Mouse (Mus musculus) embryonic facial prominence, embryonic 14.5 days (tissue): ENCODE results near the gene Adamts7. TPM values are rescaled to one million over a fixed set of nuclear protein-coding genes. Genes with fewer than 3 reads are reported as not detected.

ENCODE experiments used
- ATAC-seq: fragments of 200-750 bp; cut with Nextera tagmentation; 2 replicates; pipeline ENCODE4 v1.8.0; 2017; ENCODE audit warnings: low read depth, moderate number of reproducible peaks, moderate TSS enrichment
- DNase-seq: peaks from one replicate; pipeline ENCODE4 v3.0.0-alpha.2; 2015; ENCODE audit warnings: low spot score
- H3K27ac ChIP-seq: fragments of 300-500 bp; sonication (generic); replicated peaks from 2 replicates; pipeline ENCODE4 v1.5.1; 2014; ENCODE audit warnings: low read depth, mild to moderate bottlenecking, low read length, moderate library complexity
- H3K27me3 ChIP-seq: fragments of 300-500 bp; sonication (generic); replicated peaks from 2 replicates; pipeline ENCODE4 v1.6.1; 2014; ENCODE audit warnings: low read length; ENCODE audit not compliant: control insufficient read depth, insufficient read depth
- H3K36me3 ChIP-seq: fragments of 300-500 bp; sonication (generic); 2 replicates; pipeline ENCODE4 v1.6.1; 2014; ENCODE audit warnings: low read length, mixed read lengths; ENCODE audit not compliant: control insufficient read depth, insufficient read depth
- H3K4me1 ChIP-seq: fragments of 300-500 bp; sonication (generic); 2 replicates; pipeline ENCODE4 v1.6.1; 2014; ENCODE audit warnings: antibody characterized with exemption, low read length; ENCODE audit not compliant: control insufficient read depth, insufficient read depth
- H3K4me2 ChIP-seq: fragments of 300-500 bp; sonication (generic); 2 replicates; pipeline ENCODE4 v1.6.1; 2014; ENCODE audit warnings: low read depth, mild to moderate bottlenecking, low read length, moderate library complexity, mixed read lengths
- H3K4me3 ChIP-seq: fragments of 300-500 bp; sonication (generic); 2 replicates; pipeline ENCODE4 v1.5.1; 2014; ENCODE audit warnings: low read depth, mild to moderate bottlenecking, low read length
- H3K9ac ChIP-seq: fragments of 300-500 bp; sonication (generic); 2 replicates; pipeline ENCODE4 v1.6.1; 2014; ENCODE audit warnings: low read depth, mild to moderate bottlenecking, low read length, moderate library complexity, mixed read lengths
- H3K9me3 ChIP-seq: fragments of 300-500 bp; sonication (generic); 2 replicates; pipeline ENCODE4 v1.6.1; 2016; ENCODE audit warnings: low read length; ENCODE audit not compliant: control insufficient read depth
- WGBS: fragments of 180-500 bp; shearing (Covaris S2); extraction: QIAGEN DNeasy Blood & Tissue Kit; methylation state at CpG from one replicate; pipeline ENCODE4 v1.1.7; 2014; 5-methylcytosine and 5-hydroxymethylcytosine counted together
- polyA plus RNA-seq: library from polyadenylated mRNA; unstranded; fragments of >200 nt; fragmentation: Nextera tagmentation; extraction: Ambion mirVana; gene quantifications from 2 replicates; pipeline ENCODE4 v1.2.1, GENCODE M21; 2014

The Adamts7 gene
- polyA plus RNA-seq, 1 experiment from 2014 or later, result 13.3 TPM

GRCm38 (mm10) chr9:90165590-90165989, 2.7 kb downstream of the Adamts7 start:
- no peak for ATAC-seq
- no peak for DNase-seq
- no peaks in the 10 kb centered on the region for H3K36me3 ChIP-seq

GRCm38 (mm10) chr9:90166615-90167014, 3.7 kb downstream of the Adamts7 start:
- ATAC-seq (no peak), DNase-seq (no peak)
- Histone ChIP-seq H3K27me3 (no peaks in the 10 kb centered on the region), H3K27ac (no peak overlapping the region), H3K4me3 (no peak overlapping the region), H3K4me1 (no peaks in the 10 kb centered on the region; the same call in 1 of the 2 replicates), H3K4me2 (no peak overlapping the region), H3K9me3 (no peaks in the 10 kb centered on the region), H3K36me3 (peaks cover 4% of the 10 kb centered on the region), H3K9ac (no peak overlapping the region)
- 70% methylated on average over 5 of the region's 5 CpGs for WGBS

More at GRCm38 (mm10) chr9:90165590-90165989, 2.7 kb downstream of the Adamts7 start:
- Histone ChIP-seq H3K4me2 (no peak overlapping the region), H3K4me3 (no peak overlapping the region), H3K27ac (no peak overlapping the region), H3K9me3 (no peaks in the 10 kb centered on the region), H3K4me1 (no peaks in the 10 kb centered on the region; the same call in 1 of the 2 replicates), H3K27me3 (no peaks in the 10 kb centered on the region), H3K9ac (no peak overlapping the region)
- 88% methylated on average over 4 of the region's 4 CpGs for WGBS

- no peak for ATAC-seq
- Histone ChIP-seq H3K36me3 (peaks cover 16% of the 10 kb centered on the region), H3K27ac (no peak overlapping the region), H3K4me3 (no peak overlapping the region), H3K27me3 (no peaks in the 10 kb centered on the region), H3K9ac (no peak overlapping the region), H3K4me1 (no peaks in the 10 kb centered on the region), H3K9me3 (no peaks in the 10 kb centered on the region), H3K4me2 (no peak overlapping the region)
- 55% methylated on average over 4 of the region's 4 CpGs for WGBS
- DNase-seq, result no peak
These were observed 7.1 kb downstream of the Adamts7 start for GRCm38 (mm10) chr9:90169965-90170364.

- WGBS, result 96% methylated on average over 19 of the region's 19 CpGs
- no peak overlapping the region for H3K9ac ChIP-seq
- H3K36me3 ChIP-seq, result peaks cover 21% of the 10 kb centered on the region
- no peak overlapping the region for H3K4me2 ChIP-seq
- H3K4me1 ChIP-seq, result no peaks in the 10 kb centered on the region
- H3K27me3 ChIP-seq, result no peaks in the 10 kb centered on the region
- H3K9me3 ChIP-seq, result no peaks in the 10 kb centered on the region
- H3K27ac ChIP-seq, result no peak overlapping the region
- no peak overlapping the region for H3K4me3 ChIP-seq
- ATAC-seq, result no peak
- no peak for DNase-seq
These were observed 8.6 kb downstream of the Adamts7 start for GRCm38 (mm10) chr9:90171421-90171820.

- Histone ChIP-seq H3K27me3 (no peaks in the 10 kb centered on the region), H3K4me3 (no peak overlapping the region), H3K9ac (no peak overlapping the region), H3K27ac (no peak overlapping the region), H3K9me3 (no peaks in the 10 kb centered on the region), H3K4me1 (no peaks in the 10 kb centered on the region), H3K36me3 (peaks cover 26% of the 10 kb centered on the region), H3K4me2 (no peak overlapping the region)
- no peak for ATAC-seq
- DNase-seq, result no peak
- 72% methylated on average over 8 of the region's 8 CpGs for WGBS
These were observed 9.9 kb downstream of the Adamts7 start for GRCm38 (mm10) chr9:90172528-90173321.

GRCm38 (mm10) chr9:90173330-90173729, 10.5 kb downstream of the Adamts7 start:
- H3K27me3 ChIP-seq, result no peaks in the 10 kb centered on the region
- ATAC-seq (no peak), DNase-seq (no peak)
- H3K4me2 ChIP-seq, result no peak overlapping the region
- H3K4me3 ChIP-seq, result no peak overlapping the region
- WGBS, result 86% methylated on average over 3 of the region's 3 CpGs
- H3K4me1 ChIP-seq, result no peaks in the 10 kb centered on the region
- peaks cover 32% of the 10 kb centered on the region for H3K36me3 ChIP-seq
- H3K9me3 ChIP-seq, result no peaks in the 10 kb centered on the region
- H3K27ac ChIP-seq, result no peak overlapping the region
- no peak overlapping the region for H3K9ac ChIP-seq

GRCm38 (mm10) chr9:90179409-90179808, 16.5 kb downstream of the Adamts7 start:
- DNase-seq (no peak), ATAC-seq (no peak)
- Histone ChIP-seq H3K9me3 (no peaks in the 10 kb centered on the region), H3K4me2 (no peak overlapping the region), H3K4me1 (no peaks in the 10 kb centered on the region), H3K36me3 (peaks cover 40% of the 10 kb centered on the region), H3K27me3 (no peaks in the 10 kb centered on the region), H3K27ac (no peak overlapping the region), H3K4me3 (no peak overlapping the region), H3K9ac (no peak overlapping the region)
- WGBS, result 87% methylated on average over 5 of the region's 5 CpGs

- H3K36me3 ChIP-seq, result peaks cover 40% of the 10 kb centered on the region
- no peaks in the 10 kb centered on the region for H3K27me3 ChIP-seq
- no peak overlapping the region for H3K9ac ChIP-seq
- H3K4me1 ChIP-seq, result no peaks in the 10 kb centered on the region
- H3K4me3 ChIP-seq, result no peak overlapping the region
- H3K9me3 ChIP-seq, result no peaks in the 10 kb centered on the region
- no peak overlapping the region for H3K4me2 ChIP-seq
- WGBS, result 75% methylated on average over 6 of the region's 6 CpGs
- DNase-seq, result no peak
- no peak overlapping the region for H3K27ac ChIP-seq
- ATAC-seq, result no peak
These were observed 19.0 kb downstream of the Adamts7 start for GRCm38 (mm10) chr9:90181656-90182388.
